Mouse (Mus musculus) mouse trophoblast stem cell (cell line): ENCODE results near the gene Phykpl.
"Not testable (repeated sequence)": the region's sequence is repeated elsewhere in the genome, so short reads cannot be mapped to it uniquely, and the experiment has no call there.

ENCODE experiments used
- in situ Hi-C, 2 experiments: fragments of 300-500 bp; cut with MseI, MboI; formaldehyde crosslinking; loops; 2 replicates in 1 of 2; 3 replicates in 1 of 2; pipeline ENCODE4 v1.15.1; 2025

Gene Phykpl

GRCm38 (mm10) chr11:51586411-51586810 is 1.9 kb downstream of the Phykpl start:
- in situ Hi-C loops: no loop called here

- in situ Hi-C loops: no loop called here
Observed at GRCm38 (mm10) chr11:51587059-51587458, 2.5 kb downstream of the Phykpl start.

GRCm38 (mm10) chr11:51588833-51589232 is 4.3 kb downstream of the Phykpl start:
- in situ Hi-C loops: no loop called here

DNA sequence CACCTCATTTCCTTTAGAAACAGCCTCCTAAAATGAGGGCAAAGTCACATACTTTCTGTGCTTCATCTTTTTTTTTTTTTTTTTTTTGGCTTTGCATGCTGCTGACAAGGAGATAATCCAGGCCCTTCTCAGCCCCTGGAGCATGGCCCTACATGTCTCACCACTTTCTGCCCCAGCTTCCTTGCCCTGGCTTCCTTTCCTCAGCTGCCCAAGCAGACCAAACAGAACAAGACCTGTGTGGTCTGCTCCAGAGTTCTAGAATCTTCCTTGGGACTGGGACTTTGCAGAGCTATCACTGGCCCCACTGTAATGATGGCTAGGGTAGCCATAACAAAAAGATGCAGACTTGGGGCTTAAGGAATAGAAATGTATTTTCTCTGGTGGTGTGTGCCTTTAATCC is 5.4 kb downstream of the Phykpl start:
- in situ Hi-C loops: no loop called here

DNA sequence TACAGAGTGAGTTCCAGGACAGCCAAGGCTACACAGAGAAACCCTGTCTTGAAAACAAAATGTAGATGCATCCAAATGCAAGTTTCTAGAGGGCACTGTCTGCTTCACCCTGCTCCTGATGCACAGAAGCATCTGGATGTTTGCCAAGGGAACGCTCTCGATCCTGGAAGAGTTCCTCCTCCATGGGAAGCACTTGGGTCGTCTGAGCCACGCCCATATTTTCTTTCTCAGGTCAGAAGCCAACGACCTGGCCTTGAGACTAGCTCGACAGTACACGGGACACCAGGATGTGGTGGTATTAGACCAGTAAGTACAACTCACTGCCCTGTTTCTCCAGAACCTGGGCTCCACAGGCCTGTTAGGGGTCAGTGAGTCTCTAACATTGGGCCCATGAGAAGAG is 6.6 kb downstream of the Phykpl start:
- in situ Hi-C loops: no loop called here

- in situ Hi-C loops: no loop called here
Observed at GRCm38 (mm10) chr11:51591915-51592314, 7.4 kb downstream of the Phykpl start.

DNA sequence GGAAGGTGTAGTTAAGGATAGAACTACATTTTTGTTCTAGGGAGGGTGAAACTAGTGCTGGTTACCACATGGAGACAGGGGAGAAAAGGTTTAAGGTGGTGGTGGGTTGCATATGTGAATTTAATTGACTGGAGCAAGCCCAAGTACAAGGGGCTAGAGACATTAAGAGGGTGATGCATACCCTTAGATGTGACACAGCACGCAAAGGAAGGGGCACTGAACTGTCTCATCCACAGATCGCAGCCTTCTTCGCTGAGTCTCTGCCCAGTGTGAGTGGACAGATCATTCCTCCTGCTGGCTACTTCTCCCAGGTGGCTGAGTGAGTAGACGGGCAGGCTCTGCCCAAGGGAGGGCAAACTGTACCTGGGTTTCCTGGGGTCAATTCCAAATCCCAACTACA is 8.8 kb downstream of the Phykpl start:
- in situ Hi-C loops: no loop called here

GRCm38 (mm10) chr11:51593849-51594248 is 9.3 kb downstream of the Phykpl start:
- in situ Hi-C loops: no loop called here

GRCm38 (mm10) chr11:51594715-51595350 is 10.3 kb downstream of the Phykpl start:
- in situ Hi-C loops: no loop called here

- in situ Hi-C loops: no loop called here
Observed at GRCm38 (mm10) chr11:51595459-51596083, 11.0 kb downstream of the Phykpl start.

DNA sequence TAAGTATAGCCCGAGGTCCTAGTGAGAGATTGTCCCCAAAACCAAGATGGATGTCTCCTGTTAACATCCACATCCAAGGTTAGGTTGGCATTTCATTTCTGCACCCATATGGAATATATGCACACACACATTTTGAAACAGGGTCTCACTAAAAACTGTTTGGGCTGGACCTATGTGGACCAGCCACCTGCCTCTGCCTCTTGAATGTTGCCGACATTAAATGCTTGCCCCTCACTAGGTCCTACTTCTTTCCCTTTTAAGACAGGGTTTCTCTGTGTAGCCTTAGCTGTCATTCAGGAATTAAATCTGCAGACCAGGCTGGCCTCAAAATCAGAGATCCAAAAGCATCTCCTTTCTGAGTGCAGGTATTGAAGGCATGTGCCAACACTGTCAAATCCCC is 13.0 kb downstream of the Phykpl start:
- in situ Hi-C loops: no loop called here

DNA sequence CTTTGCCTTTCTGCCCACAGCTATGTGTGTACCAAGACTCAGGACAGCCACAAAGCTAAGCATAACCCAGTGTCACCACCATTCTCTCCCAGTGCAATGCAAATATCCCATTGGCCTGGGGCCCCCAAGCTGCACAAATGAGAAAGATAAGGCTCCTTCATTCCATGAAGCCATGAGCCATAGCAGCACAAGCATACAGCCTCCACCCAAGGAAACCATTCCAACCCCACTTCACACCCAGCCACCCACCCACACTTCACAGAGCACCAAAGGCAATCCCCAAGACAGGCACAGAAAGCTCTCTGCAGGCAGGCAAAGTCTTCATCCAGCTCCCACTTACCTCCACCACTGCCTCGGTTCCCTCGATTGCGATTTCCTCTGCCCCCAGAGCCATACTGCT is 17.7 kb downstream of the Phykpl start:
- in situ Hi-C loops: no loop called here

- in situ Hi-C loops: no loop called here
Observed at GRCm38 (mm10) chr11:51605602-51606446, 21.3 kb downstream of the Phykpl start.

DNA sequence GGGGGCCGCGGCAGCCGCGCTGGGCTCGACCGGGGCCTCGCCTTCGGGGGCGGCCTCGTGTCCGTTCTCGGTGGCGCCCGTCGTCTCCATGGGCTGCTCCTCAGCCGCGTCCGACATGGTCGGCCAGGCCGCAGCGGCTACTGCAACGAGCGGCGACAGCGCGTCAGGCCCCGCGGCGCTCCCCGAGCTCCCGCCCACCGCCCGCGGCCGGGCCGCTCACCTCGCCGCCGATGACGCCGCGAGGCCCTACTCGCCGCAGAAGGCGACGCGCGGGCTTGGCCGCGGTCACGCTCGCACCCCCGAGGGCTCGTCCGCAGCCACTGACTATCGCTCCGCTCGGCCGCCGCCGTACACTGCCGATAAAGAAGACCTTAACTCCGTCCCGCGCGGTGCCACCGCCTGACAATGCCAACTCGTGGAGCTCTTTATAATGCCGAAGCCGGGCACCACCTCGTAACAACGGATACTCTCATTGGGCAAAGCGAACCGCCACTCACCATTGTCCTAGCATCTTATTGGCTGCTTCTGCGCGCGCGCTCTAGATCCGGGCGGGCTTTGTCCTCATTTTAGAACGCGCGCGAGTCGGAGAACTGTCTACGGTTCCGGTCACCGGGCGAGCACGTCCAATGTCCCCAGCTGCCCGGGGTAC is 22.0 kb downstream of the Phykpl start, which contains the start of gene Hnrnpab:
Hnrnpab (minus strand) TSS at position 401 of the 649 bp plus-strand sequence.
- in situ Hi-C loops: no loop called here

DNA sequence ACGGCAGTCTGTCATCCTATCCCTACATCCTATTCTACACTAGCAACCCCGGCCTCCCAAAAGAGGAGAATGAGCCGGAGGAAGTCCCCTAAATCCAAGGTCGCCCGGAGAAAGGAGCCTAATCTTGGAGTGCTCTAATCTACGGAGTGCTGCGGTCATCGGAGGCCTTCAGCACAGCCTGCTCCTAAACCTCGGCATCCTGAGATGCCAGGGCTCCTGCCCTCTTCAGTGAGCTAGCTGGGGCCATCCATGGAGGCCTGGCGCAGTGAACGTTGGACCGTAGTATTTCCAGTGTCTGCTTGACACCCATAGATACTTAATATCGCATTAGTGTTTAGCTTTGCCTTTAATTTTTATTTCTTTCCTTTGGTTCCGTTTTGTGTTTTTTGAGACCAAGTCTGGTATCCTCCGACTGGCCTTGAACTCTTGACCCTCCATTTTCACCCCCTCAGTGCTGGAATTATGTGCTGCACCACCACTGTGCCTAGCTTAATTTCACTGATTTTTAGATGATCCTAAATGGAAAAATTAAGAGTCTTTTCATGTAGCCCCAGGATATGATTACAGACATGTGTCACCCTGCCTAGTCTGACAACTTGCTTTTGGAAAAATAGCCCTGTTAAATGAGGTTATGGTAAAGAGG is 22.7 kb downstream of the Phykpl start:
- in situ Hi-C loops: no loop called here

DNA sequence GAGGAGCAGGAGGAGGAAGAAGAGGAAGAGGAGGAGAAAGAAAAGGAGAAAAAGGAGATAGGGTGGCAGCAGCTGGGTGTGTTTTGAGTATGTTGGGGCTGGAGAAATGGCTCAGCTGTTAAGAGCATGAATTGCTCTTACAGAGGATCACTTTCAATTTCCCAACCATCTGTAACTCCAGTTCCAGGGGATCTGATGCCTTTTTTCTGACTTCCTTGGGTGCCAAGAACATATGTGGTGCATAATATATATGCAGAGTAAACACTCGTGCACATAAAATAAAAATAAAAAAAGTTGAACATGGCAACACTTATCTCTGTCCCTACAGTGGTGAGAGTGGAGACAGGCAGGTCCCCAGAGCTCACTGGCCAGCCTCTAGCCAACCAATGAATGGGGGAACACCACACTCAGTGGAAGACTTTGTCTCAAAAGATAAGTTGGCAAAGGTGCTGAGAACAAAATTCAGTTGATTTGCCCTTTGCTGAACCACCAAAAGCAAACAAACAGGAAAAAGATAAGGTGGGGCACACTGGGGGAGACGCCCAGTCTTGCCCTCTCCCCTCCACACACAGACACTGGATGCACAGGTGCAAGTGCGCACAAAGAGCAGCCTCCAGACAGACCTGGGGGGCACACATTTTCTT is 24.8 kb downstream of the Phykpl start:
- in situ Hi-C loops: no loop called here

DNA sequence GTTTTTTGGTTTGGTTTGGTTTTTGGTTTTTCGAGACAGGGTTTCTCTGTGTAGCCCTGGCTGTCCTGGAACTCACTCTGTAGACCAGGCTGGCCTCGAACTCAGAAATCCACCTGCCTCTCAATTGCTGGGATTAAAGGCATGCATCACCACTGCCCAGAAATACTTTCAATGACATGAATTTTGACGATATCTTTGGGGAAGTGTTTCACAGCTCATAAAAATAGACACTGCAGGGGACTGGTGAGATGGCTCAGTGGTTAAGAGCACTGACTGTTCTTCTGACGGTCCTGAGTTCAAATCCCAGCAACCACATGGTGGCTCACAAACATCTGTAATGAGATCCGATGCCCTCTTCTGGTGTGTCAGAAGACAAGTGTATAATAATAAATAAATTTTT is 25.4 kb downstream of the Phykpl start:
- in situ Hi-C loops: not testable (repeated sequence)

GRCm38 (mm10) chr11:51614256-51614655 is 29.7 kb downstream of the Phykpl start:
- in situ Hi-C loops: no loop called here

GRCm38 (mm10) chr11:51615129-51615528 is 30.6 kb downstream of the Phykpl start:
- in situ Hi-C loops: loop anchor here (5.0 kb wide), 1 partner anchor 67 kb away; no protein-coding TSS in a partner anchor

- in situ Hi-C loops: loop anchor here (5.0 kb wide), 1 partner anchor 67 kb away; no protein-coding TSS in a partner anchor
Observed at GRCm38 (mm10) chr11:51615601-51616000, 31.0 kb downstream of the Phykpl start.

GRCm38 (mm10) chr11:51616113-51616512 is 31.6 kb downstream of the Phykpl start:
- in situ Hi-C loops: loop anchor here (5.0 kb wide), 1 partner anchor 66 kb away; no protein-coding TSS in a partner anchor
